Mouse (Mus musculus): ENCODE data around the gene Ncaph2.

DNA sequence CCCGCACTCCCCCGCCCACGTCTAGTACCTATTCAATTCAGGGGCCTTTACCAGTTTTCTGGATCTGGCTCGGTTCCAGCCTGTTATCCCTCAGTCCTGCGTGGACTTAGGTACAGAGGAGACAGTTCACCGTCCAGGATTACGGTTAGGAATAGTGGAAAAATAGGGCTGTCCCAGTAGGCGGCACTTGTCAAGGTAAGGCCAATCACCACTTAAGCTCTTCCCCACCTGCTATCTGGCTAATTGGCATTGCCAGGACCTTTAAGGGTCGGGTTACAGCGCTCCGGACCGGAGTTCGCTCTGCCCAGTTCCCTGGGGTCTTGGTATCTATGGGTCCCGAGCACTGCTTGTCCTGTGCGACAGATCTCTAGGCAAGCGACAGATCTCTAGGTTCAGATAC, 21.4 kb downstream of the Ncaph2 start, which contains the start of gene Tymp:
- no peak for TF ChIP-seq POLR2A (IDR thresholded peaks at IDR 0.05; ENCODE audit: insufficient read depth, low read depth, low read length)
- no peak for TF ChIP-seq CTCF (IDR thresholded peaks at IDR 0.05; ENCODE audit: insufficient read depth, low read depth, low read length)

Measured in olfactory bulb, adult 2 months (tissue).